In genomic region chr14:27985201-27985600, GRCm38 (mm10) we compare ENCODE assay signal across 21 mouse cellular contexts.
A peak's percentile ranks its signal among the peaks of the same experiment; 100 is the strongest.
DNase-seq lines count a peak whose midpoint lies in the region; ATAC-seq and TF ChIP-seq lines count a peak whose summit lies in the region.
"Had no signal": no experiment of that assay in that cellular context is flagged by ENCODE, and none has a peak within 500 bp of the region (broad histone marks: within the 10 kb centered on the region; RNA-seq: fewer than 3 reads in every experiment).

No protein-coding gene starts in this region.

- peak; percentile 33 for DNase-seq in hindbrain, embryonic 11.5 days (ENCODE audit: low spot score)
- peak; percentile 63 for DNase-seq in midbrain, postnatal 0 days (ENCODE audit: low spot score)
- DNase-seq in midbrain, embryonic 11.5 days (ENCODE audit: low spot score, missing footprints), result no peak
- peak; percentile 43 for DNase-seq in embryo, embryonic 11 days
- peak; percentile 69 for DNase-seq in mesoderm, embryonic 11.5 days (ENCODE audit: low read depth, low spot score)
- no peak for DNase-seq in heart, postnatal 14 days
- DNase-seq in MN1 (ENCODE audit: low spot score), result no peak
- DNase-seq: adrenal gland, postnatal 14 days; heart, postnatal 4 days; kidney, adult 2 months; lung, adult 2 months; lung, postnatal 14 days; midbrain, embryonic 14.5 days; spleen, adult 18-20 months had no signal

- no peaks in the 10 kb centered on the region for H3K9me3 ChIP-seq in hindbrain, embryonic 11.5 days (ENCODE audit: control insufficient read depth, low read length)
- H3K9me3 ChIP-seq in hindbrain, embryonic 12.5 days (replicated peaks), result no peaks in the 10 kb centered on the region
- H3K9me3 ChIP-seq in midbrain, postnatal 0 days (ENCODE audit: low read length), result no peaks in the 10 kb centered on the region
- H3K9me3 ChIP-seq in midbrain, embryonic 11.5 days (ENCODE audit: control insufficient read depth, low read length), result no peaks in the 10 kb centered on the region
- H3K9me3 ChIP-seq: embryonic facial prominence, embryonic 12.5 days; forebrain, embryonic 12.5 days; limb, embryonic 12.5 days; liver, embryonic 12.5 days had no signal

- intact Hi-C loops in heart, postnatal 14 days (cut with DNase I), result no loop called here

- H3K4me1 ChIP-seq in hindbrain, embryonic 11.5 days (replicated peaks; ENCODE audit: control insufficient read depth, insufficient read depth, low read length), result no peaks in the 10 kb centered on the region
- no peaks in the 10 kb centered on the region for H3K4me1 ChIP-seq in hindbrain, embryonic 12.5 days
- no peaks in the 10 kb centered on the region for H3K4me1 ChIP-seq in midbrain, postnatal 0 days (ENCODE audit: insufficient read depth, low read length)
- H3K4me1 ChIP-seq in midbrain, embryonic 11.5 days (ENCODE audit: control insufficient read depth, insufficient read depth, low read length), result no peaks in the 10 kb centered on the region
- H3K4me1 ChIP-seq: forebrain, embryonic 12.5 days; limb, embryonic 12.5 days; liver, embryonic 12.5 days had no signal

- peak; percentile 65; the same call in 1 of the 2 replicates for ATAC-seq in hindbrain, embryonic 11.5 days (ENCODE audit: low FRiP score)
- no peak for ATAC-seq in hindbrain, embryonic 12.5 days (ENCODE audit: low FRiP score)
- ATAC-seq in midbrain, postnatal 0 days (ENCODE audit: low FRiP score), result no peak
- no peak for ATAC-seq in midbrain, embryonic 11.5 days (ENCODE audit: low FRiP score)
- ATAC-seq: liver, embryonic 12.5 days had no signal

- no peak overlapping the region for H3K27ac ChIP-seq in hindbrain, embryonic 11.5 days (ENCODE audit: low read depth, low read length)
- no peak overlapping the region for H3K27ac ChIP-seq in hindbrain, embryonic 12.5 days
- H3K27ac ChIP-seq in midbrain, postnatal 0 days (ENCODE audit: low read depth, low read length), result no peak overlapping the region
- H3K27ac ChIP-seq in midbrain, embryonic 11.5 days (ENCODE audit: low read depth, low read length), result no peak overlapping the region
- H3K27ac ChIP-seq: embryonic facial prominence, embryonic 12.5 days; forebrain, embryonic 12.5 days; kidney, postnatal 0 days; limb, embryonic 12.5 days; liver, embryonic 12.5 days had no signal

- no peak overlapping the region for H3K4me3 ChIP-seq in hindbrain, embryonic 11.5 days (ENCODE audit: low read depth, low read length)
- no peak overlapping the region for H3K4me3 ChIP-seq in hindbrain, embryonic 12.5 days
- no peak overlapping the region for H3K4me3 ChIP-seq in midbrain, postnatal 0 days (ENCODE audit: low read depth, low read length)
- H3K4me3 ChIP-seq in midbrain, embryonic 11.5 days (ENCODE audit: low read depth, low read length), result no peak overlapping the region
- H3K4me3 ChIP-seq: embryonic facial prominence, embryonic 12.5 days; erythroblast, embryonic 14.5 days; forebrain, embryonic 12.5 days; limb, embryonic 12.5 days; liver, embryonic 12.5 days had no signal

- 77% methylated on average over 5 of the region's 5 CpGs for WGBS in hindbrain, embryonic 11.5 days
- WGBS in hindbrain, embryonic 12.5 days, result 67% methylated on average over 5 of the region's 5 CpGs
- 76% methylated on average over 5 of the region's 5 CpGs for WGBS in midbrain, postnatal 0 days
- WGBS in midbrain, embryonic 11.5 days, result 83% methylated on average over 5 of the region's 5 CpGs

- no peaks in the 10 kb centered on the region for H3K36me3 ChIP-seq in hindbrain, embryonic 11.5 days (ENCODE audit: control insufficient read depth, insufficient read depth, low read length)
- no peaks in the 10 kb centered on the region for H3K36me3 ChIP-seq in hindbrain, embryonic 12.5 days
- no peaks in the 10 kb centered on the region for H3K36me3 ChIP-seq in midbrain, postnatal 0 days (ENCODE audit: insufficient read depth, low read length)
- no peaks in the 10 kb centered on the region for H3K36me3 ChIP-seq in midbrain, embryonic 11.5 days (ENCODE audit: control insufficient read depth, insufficient read depth, low read length)
- H3K36me3 ChIP-seq: embryonic facial prominence, embryonic 12.5 days; forebrain, embryonic 12.5 days; limb, embryonic 12.5 days; liver, embryonic 12.5 days had no signal

- TF ChIP-seq CTCF in midbrain, postnatal 0 days (IDR thresholded peaks at IDR 0.05), result no peak

- no peaks in the 10 kb centered on the region; the same call in 1 of the 2 replicates for H3K27me3 ChIP-seq in hindbrain, embryonic 11.5 days (ENCODE audit: control insufficient read depth, insufficient read depth, low read length)
- no peaks in the 10 kb centered on the region for H3K27me3 ChIP-seq in hindbrain, embryonic 12.5 days
- no peaks in the 10 kb centered on the region for H3K27me3 ChIP-seq in midbrain, postnatal 0 days (ENCODE audit: insufficient read depth, low read length)
- no peaks in the 10 kb centered on the region for H3K27me3 ChIP-seq in midbrain, embryonic 11.5 days (ENCODE audit: control insufficient read depth, insufficient read depth, low read length)
- H3K27me3 ChIP-seq: embryonic facial prominence, embryonic 12.5 days; forebrain, embryonic 12.5 days; limb, embryonic 12.5 days; liver, embryonic 12.5 days had no signal

- H3K4me2 ChIP-seq in hindbrain, embryonic 11.5 days (replicated peaks; ENCODE audit: low read depth, low read length), result no peak overlapping the region
- no peak overlapping the region for H3K4me2 ChIP-seq in hindbrain, embryonic 12.5 days (replicated peaks)
- H3K4me2 ChIP-seq in midbrain, postnatal 0 days (ENCODE audit: low read depth, low read length, poor library complexity, severe bottlenecking), result no peak overlapping the region
- no peak overlapping the region for H3K4me2 ChIP-seq in midbrain, embryonic 11.5 days
- H3K4me2 ChIP-seq: embryonic facial prominence, embryonic 12.5 days; forebrain, embryonic 12.5 days; limb, embryonic 12.5 days; liver, embryonic 12.5 days had no signal

- H3K9ac ChIP-seq in hindbrain, embryonic 11.5 days (ENCODE audit: low read depth, low read length), result no peak overlapping the region
- H3K9ac ChIP-seq in hindbrain, embryonic 12.5 days, result no peak overlapping the region
- no peak overlapping the region for H3K9ac ChIP-seq in midbrain, postnatal 0 days (replicated peaks; ENCODE audit: low read length, poor library complexity, severe bottlenecking)
- H3K9ac ChIP-seq in midbrain, embryonic 11.5 days (ENCODE audit: low read length), result no peak overlapping the region
- H3K9ac ChIP-seq: embryonic facial prominence, embryonic 12.5 days; forebrain, embryonic 12.5 days; limb, embryonic 12.5 days; liver, embryonic 12.5 days had no signal

Comparison
In these comparisons a context has a peak if more than half of its experiments do, and no peak if none do; other contexts are left out.
1. DNase-seq: peak in hindbrain, embryonic 11.5 days (single experiment), midbrain, postnatal 0 days (single experiment), embryo, embryonic 11 days (single experiment) and mesoderm, embryonic 11.5 days (single experiment); none in midbrain, embryonic 11.5 days (single experiment), heart, postnatal 14 days (0 of 2) and MN1 (single experiment).